Mouse (Mus musculus) heart, postnatal 25 days (tissue): ENCODE results near the gene Emilin3. TPM values are rescaled to one million over a fixed set of nuclear protein-coding genes. Genes with fewer than 3 reads are reported as not detected.

Experiments
- DNase-seq: peaks from one replicate; pipeline ENCODE4 v3.0.0; 2022; ENCODE audit warnings: low spot score
- intact Hi-C: fragments of 180-260 bp; cut with DNase I; formaldehyde crosslinking; loops from one replicate; pipeline ENCODE4 v1.15.1; 2025
- total RNA-seq, 2 experiments: library from RNA; stranded (reverse); gene quantifications; 2 replicates each; pipeline ENCODE4 v1.2.3; 2021

Gene Emilin3
- total RNA-seq, 2 experiments from 2014 or later, result 2.8 to 4.4 TPM

- intact Hi-C loops, result no loop called here
- no peak for DNase-seq
Observed at GRCm38 (mm10) chr2:160918154-160918929, 6.2 kb upstream of the Emilin3 start.

GRCm38 (mm10) chr2:160917313-160917712 lies 5.2 kb upstream of the Emilin3 start:
- no peak for DNase-seq
- intact Hi-C loops, result no loop called here

- intact Hi-C loops, result no loop called here
- no peak for DNase-seq
Observed at GRCm38 (mm10) chr2:160916714-160917113, 4.6 kb upstream of the Emilin3 start.

GRCm38 (mm10) chr2:160915821-160916610 lies 3.9 kb upstream of the Emilin3 start:
- intact Hi-C loops, result no loop called here
- no peak for DNase-seq

GRCm38 (mm10) chr2:160914656-160915055 lies 2.5 kb upstream of the Emilin3 start:
- intact Hi-C loops, result no loop called here
- no peak for DNase-seq

- intact Hi-C loops, result no loop called here
- DNase-seq, result no peak
Observed at GRCm38 (mm10) chr2:160911558-160912201, 448 bp downstream of the Emilin3 start.

- intact Hi-C loops, result no loop called here
- no peak for DNase-seq
Observed at GRCm38 (mm10) chr2:160910633-160911032, 1.5 kb downstream of the Emilin3 start.

GRCm38 (mm10) chr2:160908607-160909006 lies 3.5 kb downstream of the Emilin3 start:
- intact Hi-C loops, result no loop called here
- DNase-seq, result no peak

- DNase-seq, result no peak
- intact Hi-C loops, result no loop called here
Observed at GRCm38 (mm10) chr2:160906101-160906500, 6.0 kb downstream of the Emilin3 start.

- intact Hi-C loops, result no loop called here
- DNase-seq, result no peak
Observed at GRCm38 (mm10) chr2:160905301-160905700, 6.8 kb downstream of the Emilin3 start.

GRCm38 (mm10) chr2:160901656-160902412 lies 10.3 kb downstream of the Emilin3 start:
- no peak for DNase-seq
- intact Hi-C loops, result no loop called here

- no peak for DNase-seq
- intact Hi-C loops, result no loop called here
Observed at GRCm38 (mm10) chr2:160891697-160892096, 20.4 kb downstream of the Emilin3 start.

- intact Hi-C loops, result no loop called here
- DNase-seq, result no peak
Observed at GRCm38 (mm10) chr2:160891045-160891444, 21.1 kb downstream of the Emilin3 start.

- DNase-seq, result no peak
- intact Hi-C loops, result loop anchor here (1.0 to 5.0 kb wide), 4 partner anchors 128 to 276 kb away; partner anchors contain the start of gene Plcg1
Observed at GRCm38 (mm10) chr2:160887859-160888258, 24.3 kb downstream of the Emilin3 start.

GRCm38 (mm10) chr2:160887284-160887683 lies 24.8 kb downstream of the Emilin3 start:
- peak; percentile 56 for DNase-seq
- intact Hi-C loops, result loop anchor here (1.0 to 5.0 kb wide), 4 partner anchors 127 to 275 kb away; partner anchors contain the start of gene Plcg1

GRCm38 (mm10) chr2:160886221-160886620 lies 25.9 kb downstream of the Emilin3 start:
- DNase-seq, result no peak
- intact Hi-C loops, result loop anchor here (2.0 to 5.0 kb wide), 3 partner anchors 155 to 274 kb away; partner anchors contain the start of gene Plcg1

- intact Hi-C loops, result loop anchor here (1.0 to 5.0 kb wide), 4 partner anchors 93 to 287 kb away; no protein-coding TSS in a partner anchor
- no peak for DNase-seq
Observed at GRCm38 (mm10) chr2:160884830-160885229, 27.3 kb downstream of the Emilin3 start.

GRCm38 (mm10) chr2:160883912-160884311 lies 28.2 kb downstream of the Emilin3 start:
- intact Hi-C loops, result loop anchor here (1.0 to 5.0 kb wide), 3 partner anchors 92 to 286 kb away; no protein-coding TSS in a partner anchor
- peak; percentile 74 for DNase-seq

- intact Hi-C loops, result loop anchor here (5.0 kb wide), 1 partner anchor 90 kb away; no protein-coding TSS in a partner anchor
- DNase-seq, result no peak
Observed at GRCm38 (mm10) chr2:160882436-160882835, 29.7 kb downstream of the Emilin3 start.
